Mouse (Mus musculus) G1E (cell line): Measurements from ENCODE around the gene Ppfia4.

Experiments
- CTCF ChIP-seq: IDR thresholded peaks from 2 replicates; pipeline ENCODE4 v1.5.1; 2012; ENCODE audit warnings: low read depth, low read length, inconsistent platforms, mixed read lengths
- GATA1 ChIP-seq: IDR thresholded peaks from 2 replicates; pipeline ENCODE4 v1.6.1; 2012; ENCODE audit warnings: borderline replicate concordance, low read length, inconsistent platforms, mixed read lengths
- GATA2 ChIP-seq: IDR thresholded peaks from 2 replicates; pipeline ENCODE4 v1.6.1; 2012; ENCODE audit warnings: low read depth, low read length, inconsistent platforms, borderline replicate concordance
- POLR2AphosphoS5 ChIP-seq: IDR thresholded peaks from 2 replicates; pipeline ENCODE4 v1.6.1; 2012; ENCODE audit warnings: low read depth, low read length, inconsistent platforms; ENCODE audit not compliant: insufficient replicate concordance
- TAL1 ChIP-seq: conservative IDR thresholded peaks from 2 replicates; pipeline ENCODE4 v1.6.1; 2012; ENCODE audit warnings: low read depth, low read length, inconsistent platforms, mixed read lengths

GRCm38 (mm10) chr1:134360656-134361055 is 27.9 kb upstream of the Ppfia4 start:
- TF ChIP-seq CTCF, result no peak
- no peak for TF ChIP-seq GATA1
- TF ChIP-seq TAL1, result no peak
- no peak for TF ChIP-seq GATA2
- no peak for TF ChIP-seq POLR2AphosphoS5
